Mouse (Mus musculus): ENCODE results near the gene Ipo11. TPM values are rescaled to one million over a fixed set of nuclear protein-coding genes. Genes with fewer than 3 reads are reported as not detected.

The Ipo11 gene
- total RNA-seq, 2 experiments from 2014 or later = 61.1 to 62.2 TPM

DNA sequence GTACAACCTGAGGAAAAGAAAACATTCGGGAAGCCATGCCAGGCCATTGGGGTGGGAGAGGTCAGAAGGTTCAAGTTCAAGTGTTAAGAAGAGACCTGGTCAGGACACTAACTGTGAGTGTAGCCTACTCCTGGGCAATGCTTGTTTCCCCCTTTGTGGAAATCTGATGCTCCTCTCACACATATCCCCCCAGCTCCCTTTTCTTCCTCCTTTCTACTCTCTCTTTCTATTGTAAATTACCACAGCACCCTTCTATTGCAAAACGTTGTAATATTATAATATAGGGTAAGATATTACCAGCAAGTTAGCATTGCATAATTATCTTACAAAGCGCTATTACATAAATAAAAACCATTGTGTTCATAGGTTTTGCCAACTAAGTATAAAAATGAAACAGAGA, 182.5 kb downstream of the Ipo11 start:
- DNase-seq (ENCODE audit: low spot score in 2 of 2) = no peak
- intact Hi-C loops (cut with DNase I) = no loop called here

DNA sequence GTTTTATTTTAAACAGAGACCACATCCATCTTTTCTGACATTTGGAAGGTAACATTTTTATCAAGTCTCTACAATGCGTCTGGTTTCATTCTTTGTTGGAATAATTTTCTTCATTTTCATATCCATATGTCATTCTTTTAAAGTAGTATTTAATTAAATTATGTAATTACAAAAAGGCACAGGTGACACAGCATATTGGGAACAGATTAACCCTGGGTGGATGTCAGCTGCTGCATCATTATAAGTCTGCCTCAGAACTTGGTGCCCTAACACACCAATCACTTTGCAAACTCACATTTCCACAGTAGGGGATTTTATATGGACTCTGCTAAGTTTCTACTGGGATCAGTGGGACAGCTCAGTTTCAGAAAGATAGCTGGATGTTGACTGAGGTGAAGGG, 184.8 kb downstream of the Ipo11 start:
- intact Hi-C loops (cut with DNase I) = no loop called here
- no peak for DNase-seq (ENCODE audit: low spot score in 2 of 2)

- no peak for DNase-seq (ENCODE audit: low spot score in 2 of 2)
These were observed 189.9 kb downstream of the Ipo11 start for GRCm38 (mm10) chr13:106746823-106747222.

DNA sequence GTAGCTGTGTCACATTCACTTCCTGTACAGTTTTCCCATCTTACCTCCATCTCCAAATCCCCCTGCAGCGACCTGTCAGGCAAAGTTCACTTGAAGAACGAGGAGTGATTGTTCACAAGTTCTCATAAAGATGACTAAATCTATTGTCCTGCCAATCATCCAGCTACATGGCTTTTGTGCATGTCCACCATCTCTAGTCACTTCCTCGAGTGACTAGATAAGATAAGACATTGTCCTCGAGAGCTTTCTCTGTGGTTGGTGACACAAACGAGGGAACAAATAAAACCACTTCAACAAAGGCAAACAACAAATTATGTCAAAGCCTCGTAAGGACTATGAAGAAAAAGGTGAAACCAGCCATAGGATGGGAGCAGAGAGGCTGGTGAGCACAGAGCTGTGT, 191.6 kb downstream of the Ipo11 start:
- intact Hi-C loops (cut with DNase I) = no loop called here
- no peak for DNase-seq (ENCODE audit: low spot score in 2 of 2)

More at GRCm38 (mm10) chr13:106746823-106747222, 189.9 kb downstream of the Ipo11 start:
- intact Hi-C loops (cut with DNase I) = no loop called here

Other genes with a start within 250 kb of the Ipo11 start
- 10 to 100 TPM; 17.8 to 19.0 TPM for gene Dimt1, start 10.2 kb upstream of the Ipo11 start, total RNA-seq (2021)
- gene Kif2a, start 85.2 kb upstream of the Ipo11 start, total RNA-seq (2021) = 100 to 1,000 TPM; 131 to 135 TPM

Data from left cerebral cortex, postnatal 14 days (tissue).